Mouse (Mus musculus): ENCODE measurements at regions not wholly inside any gene's neighbourhood (a gene's known extent, or its start where the extent isn't known, plus 50 kb on each side); places are given as distances from the start of the nearest gene placed in this dataset.
A peak's percentile ranks its signal among the peaks of the same experiment; 100 is the strongest.

DNA sequence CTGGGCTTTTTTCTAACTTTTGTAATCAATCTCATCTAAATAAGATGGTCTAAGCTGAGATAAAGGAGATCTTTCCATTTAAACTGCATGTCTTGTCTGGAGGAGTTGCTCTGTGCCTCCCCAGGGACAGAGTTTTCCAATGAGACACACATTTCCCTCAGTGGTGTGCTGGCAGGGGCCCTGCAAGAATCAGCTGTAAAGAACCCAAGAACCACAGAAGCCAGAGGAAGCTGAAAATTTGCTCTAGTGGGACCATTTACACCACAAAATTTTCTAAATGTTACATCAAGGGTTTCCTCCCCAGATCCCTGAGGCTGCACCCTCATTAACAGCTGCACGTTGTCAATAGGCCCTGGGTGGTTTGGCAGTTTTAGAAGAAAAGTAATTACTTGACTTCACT is 301.0 kb upstream of the Ttc14 start:
- no peak for DNase-seq (ENCODE audit: low spot score)

DNA sequence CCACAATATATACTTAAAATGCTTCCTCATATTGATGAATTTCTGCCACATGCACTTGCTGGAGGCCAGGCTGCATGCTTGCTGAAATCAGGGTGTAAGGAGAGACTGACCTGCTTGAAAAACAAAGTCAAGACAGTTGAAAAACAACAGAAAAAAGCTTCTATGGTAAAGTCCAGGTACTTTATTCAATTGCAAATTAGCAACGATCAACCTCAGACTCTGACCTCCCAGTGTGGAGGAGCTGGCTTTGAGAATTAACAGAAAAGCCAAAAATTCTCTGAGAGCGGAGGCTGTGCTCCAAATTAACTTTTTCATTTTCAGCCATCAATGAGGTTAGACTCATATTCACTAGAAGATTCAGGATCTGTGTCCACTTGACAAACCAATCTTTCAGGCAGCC is 291.4 kb upstream of the Ttc14 start:
- no peak for DNase-seq (ENCODE audit: low spot score)

DNA sequence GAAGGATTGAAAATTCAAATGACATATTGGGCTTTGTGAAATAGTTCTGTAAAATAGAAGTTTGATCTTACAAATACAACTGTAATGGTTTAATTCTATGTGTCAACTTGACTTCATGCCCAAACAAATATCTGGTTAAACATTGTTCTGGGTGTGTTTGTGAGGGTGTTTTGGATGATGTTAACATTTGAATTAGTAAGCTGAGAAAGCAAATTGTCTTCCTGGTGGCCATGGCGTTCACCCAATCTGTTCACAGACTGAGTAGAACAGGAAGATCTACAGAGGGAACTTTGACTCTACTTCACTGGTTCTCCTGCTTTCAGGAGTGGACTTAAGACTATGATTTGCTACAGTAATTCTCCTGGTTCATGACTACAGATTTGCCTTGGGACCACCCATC is 255.5 kb upstream of the Ttc14 start:
- DNase-seq (ENCODE audit: low spot score): no peak

DNA sequence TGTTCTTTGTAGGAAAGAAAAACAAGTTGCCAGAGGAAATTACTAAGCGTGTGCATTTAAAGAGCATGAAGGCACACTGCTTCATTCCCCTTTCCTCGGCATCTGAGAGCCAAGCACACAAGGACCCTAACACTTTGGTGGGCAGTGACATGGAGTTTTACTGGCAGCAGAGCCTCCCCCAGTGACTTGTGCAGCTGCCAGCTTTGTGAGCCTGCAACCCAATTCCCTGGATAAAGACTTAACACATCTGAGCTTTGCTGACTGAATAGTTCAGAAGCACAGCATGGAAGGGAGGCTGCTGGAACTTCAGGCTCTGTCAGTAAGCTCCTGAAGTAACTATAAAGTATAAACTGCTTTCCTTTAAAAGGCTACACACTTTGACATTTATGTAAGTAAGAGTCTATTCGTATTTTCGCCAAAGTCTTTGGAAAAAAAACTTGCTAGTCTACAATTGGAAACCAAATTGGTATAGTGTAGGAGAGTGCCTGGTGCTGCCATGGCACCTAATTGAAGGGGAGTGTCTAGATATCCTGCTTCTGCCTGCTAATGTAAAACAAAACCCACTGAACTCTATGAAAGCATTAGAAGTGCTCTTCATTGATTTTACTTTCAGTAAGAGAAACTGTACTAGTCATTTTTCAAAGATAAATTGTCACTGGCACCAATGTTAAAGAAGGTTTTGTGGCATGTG is 236.8 kb upstream of the Ttc14 start:
- no peak for DNase-seq (ENCODE audit: low spot score)

DNA sequence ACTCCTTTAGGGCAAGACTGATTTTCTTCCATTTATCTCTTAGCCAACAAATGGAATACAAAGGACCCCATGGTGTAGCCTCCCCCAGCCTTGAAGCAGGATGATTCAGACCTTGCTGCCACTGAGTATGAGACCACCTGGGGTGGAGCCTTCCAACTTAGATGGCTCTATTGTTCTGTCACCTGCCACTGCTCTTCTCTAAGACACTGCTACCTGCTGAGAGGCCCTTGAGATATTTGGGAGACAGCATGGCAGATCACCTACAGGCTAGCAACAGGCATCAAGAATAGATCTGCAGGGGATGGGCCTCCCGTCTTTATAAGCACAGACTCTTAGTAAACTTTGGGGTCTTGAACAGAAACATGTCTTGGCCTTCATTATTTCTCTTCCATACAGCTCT is 219.0 kb upstream of the Ttc14 start:
- no peak for DNase-seq (ENCODE audit: low spot score)

DNA sequence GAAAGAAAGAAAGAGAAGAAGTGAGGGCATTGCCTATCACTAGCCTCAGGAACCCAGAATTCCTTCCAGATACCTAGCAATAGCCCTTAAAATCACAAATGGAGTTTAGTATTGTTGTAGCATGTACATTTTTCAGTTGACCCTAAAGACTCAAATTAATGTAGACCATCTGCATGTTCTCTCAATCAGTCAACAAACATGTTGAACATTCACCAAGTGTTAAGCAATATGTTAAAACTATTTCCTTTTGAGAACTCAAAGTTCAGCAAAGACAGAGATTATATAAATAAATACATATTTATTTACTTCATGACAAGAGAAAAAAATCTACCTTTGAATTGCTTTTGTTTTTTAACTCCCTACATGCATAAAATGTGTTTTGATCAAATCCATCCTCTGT is 185.4 kb upstream of the Ttc14 start:
- no peak for DNase-seq (ENCODE audit: low spot score)

GRCm38 (mm10) chr3:33616871-33617270 is 182.8 kb upstream of the Ttc14 start:
- no peak for DNase-seq (ENCODE audit: low spot score)

DNA sequence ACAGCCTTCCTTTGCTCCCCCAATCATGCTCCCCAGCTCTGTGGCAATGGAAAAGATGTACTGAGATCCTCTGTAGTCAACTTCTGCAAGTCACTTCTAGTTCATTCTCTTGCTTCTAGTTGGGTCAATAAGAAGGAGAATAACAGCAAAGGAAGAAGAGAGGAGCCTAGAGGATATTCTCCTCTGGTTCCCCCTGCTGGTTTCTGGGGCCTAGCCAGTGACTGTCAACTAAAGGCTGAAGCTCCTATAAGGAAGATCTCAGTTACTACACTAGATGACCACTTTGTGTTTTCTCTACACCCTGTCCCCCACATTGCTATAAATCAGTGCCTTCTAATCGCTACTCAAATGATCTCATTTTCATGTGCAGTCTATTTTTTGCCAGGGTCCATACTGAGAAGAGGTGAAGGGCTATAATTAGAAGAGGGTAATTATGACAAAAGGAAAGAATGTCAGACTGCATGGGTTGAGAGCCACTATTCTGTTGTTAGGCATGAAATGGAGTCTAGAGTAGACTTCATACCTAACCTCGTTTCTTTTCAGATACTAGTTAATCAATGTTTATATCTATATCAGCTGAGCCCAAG is 166.6 kb upstream of the Ttc14 start:
- DNase-seq (ENCODE audit: low spot score): peak; percentile 34

- DNase-seq (ENCODE audit: low spot score): no peak
Measured at GRCm38 (mm10) chr3:33658597-33658996, 141.0 kb upstream of the Ttc14 start.

Data from heart, adult 8-10 months (tissue).